Mouse (Mus musculus) lung, embryonic 14.5 days (tissue): ENCODE data around the gene Dmwd. TPM values are rescaled to one million over a fixed set of nuclear protein-coding genes. Genes with fewer than 3 reads are reported as not detected.

Source experiments
- ATAC-seq: fragments of 200-750 bp; cut with Nextera tagmentation; 2 replicates; pipeline ENCODE4 v1.8.0; 2017; ENCODE audit warnings: mild to moderate bottlenecking, moderate TSS enrichment, moderate library complexity; ENCODE audit not compliant: insufficient read depth
- DNase-seq: peaks from one replicate; pipeline ENCODE4 v3.0.0-alpha.2; 2015
- H3K27ac ChIP-seq: fragments of 300-500 bp; sonication (generic); 2 replicates; pipeline ENCODE4 v1.5.1; 2014; ENCODE audit warnings: low read depth, mild to moderate bottlenecking, moderate library complexity
- H3K27me3 ChIP-seq: fragments of 300-500 bp; sonication (generic); 2 replicates; pipeline ENCODE4 v1.6.1; 2014; ENCODE audit warnings: low read length, control low read depth; ENCODE audit not compliant: insufficient read depth
- H3K36me3 ChIP-seq: fragments of 300-500 bp; sonication (generic); 2 replicates; pipeline ENCODE4 v1.6.1; 2014; ENCODE audit warnings: control low read depth; ENCODE audit not compliant: insufficient read depth
- H3K4me1 ChIP-seq: fragments of 300-500 bp; sonication (generic); 2 replicates; pipeline ENCODE4 v1.6.1; 2014; ENCODE audit warnings: antibody characterized with exemption, control low read depth; ENCODE audit not compliant: insufficient read depth
- H3K4me2 ChIP-seq: fragments of 300-500 bp; sonication (generic); 2 replicates; pipeline ENCODE4 v1.6.1; 2014; ENCODE audit warnings: mild to moderate bottlenecking
- H3K4me3 ChIP-seq: fragments of 300-500 bp; sonication (generic); 2 replicates; pipeline ENCODE4 v1.5.1; 2014; ENCODE audit warnings: low read depth, low read length
- H3K9ac ChIP-seq: fragments of 300-500 bp; sonication (generic); 2 replicates; pipeline ENCODE4 v1.6.1; 2014
- H3K9me3 ChIP-seq: fragments of 300-500 bp; sonication (generic); 2 replicates; pipeline ENCODE4 v1.6.1; 2016; ENCODE audit warnings: low read depth, low read length, control low read depth
- CTCF ChIP-seq: IDR thresholded peaks from 2 replicates; pipeline ENCODE4 v1.5.1; 2016; ENCODE audit warnings: antibody characterized with exemption, low read depth
- WGBS: fragments of 180-500 bp; shearing (Covaris S2); extraction: QIAGEN DNeasy Blood & Tissue Kit; methylation state at CpG from one replicate; pipeline ENCODE4 v1.1.7; 2014; 5-methylcytosine and 5-hydroxymethylcytosine counted together
- polyA plus RNA-seq: library from polyadenylated mRNA; unstranded; fragments of >200 nt; fragmentation: Nextera tagmentation; extraction: Ambion mirVana; gene quantifications from 2 replicates; pipeline ENCODE4 v1.2.1, GENCODE M21; 2014

The Dmwd gene
- polyA plus RNA-seq, 1 experiment from 2014 or later, result 19.2 TPM

- Histone ChIP-seq H3K27me3 (no peaks in the 10 kb centered on the region), H3K4me2 (no peak overlapping the region), H3K4me1 (no peaks in the 10 kb centered on the region), H3K9me3 (no peaks in the 10 kb centered on the region), H3K36me3 (peaks cover 50% of the 10 kb centered on the region), H3K4me3 (no peak overlapping the region), H3K27ac (no peak overlapping the region), H3K9ac (no peak overlapping the region)
- ATAC-seq (peak; percentile 4; the same call in 1 of the 2 replicates), DNase-seq (no peak)
- WGBS, result 72% methylated on average over 9 of the region's 9 CpGs
- no peak for TF ChIP-seq CTCF
These were observed 21.3 kb upstream of the Dmwd start for GRCm38 (mm10) chr7:19054777-19055076.

GRCm38 (mm10) chr7:19055108-19055507 is 20.9 kb upstream of the Dmwd start:
- Histone ChIP-seq H3K36me3 (peaks cover 46% of the 10 kb centered on the region), H3K4me1 (no peaks in the 10 kb centered on the region), H3K9ac (no peak overlapping the region), H3K9me3 (no peaks in the 10 kb centered on the region), H3K27ac (no peak overlapping the region), H3K4me3 (no peak overlapping the region), H3K27me3 (no peaks in the 10 kb centered on the region), H3K4me2 (no peak overlapping the region)
- WGBS, result 89% methylated on average over 8 of the region's 8 CpGs
- TF ChIP-seq CTCF, result no peak
- ATAC-seq (no peak), DNase-seq (no peak)

GRCm38 (mm10) chr7:19057405-19057804 is 18.6 kb upstream of the Dmwd start:
- no peak for DNase-seq
- H3K27me3 ChIP-seq, result no peaks in the 10 kb centered on the region
- no peaks in the 10 kb centered on the region for H3K9me3 ChIP-seq
- no peak overlapping the region for H3K27ac ChIP-seq
- H3K36me3 ChIP-seq, result peaks cover 25% of the 10 kb centered on the region; the same call in 1 of the 2 replicates
- TF ChIP-seq CTCF, result no peak
- no peak for ATAC-seq
- no peak overlapping the region for H3K9ac ChIP-seq
- H3K4me2 ChIP-seq, result no peak overlapping the region
- no peak overlapping the region for H3K4me3 ChIP-seq
- WGBS, result 71% methylated on average over 10 of the region's 10 CpGs
- no peaks in the 10 kb centered on the region for H3K4me1 ChIP-seq

- Histone ChIP-seq H3K4me1 (no peaks in the 10 kb centered on the region), H3K9ac (no peak overlapping the region), H3K4me3 (no peak overlapping the region), H3K27ac (no peak overlapping the region), H3K9me3 (no peaks in the 10 kb centered on the region), H3K4me2 (0 out of 2 replicates have a peak overlapping the region, but pooled peaks have one; percentile 12), H3K27me3 (peaks cover 33% of the 10 kb centered on the region), H3K36me3 (no peaks in the 10 kb centered on the region)
- WGBS, result 40% methylated on average over 13 of the region's 13 CpGs
- no peak for DNase-seq
- ATAC-seq, result no peak
- no peak for TF ChIP-seq CTCF
These were observed 10.1 kb upstream of the Dmwd start for GRCm38 (mm10) chr7:19065896-19066295.

GRCm38 (mm10) chr7:19067063-19067462 is 9.0 kb upstream of the Dmwd start:
- Histone ChIP-seq H3K27me3 (peaks cover 33% of the 10 kb centered on the region), H3K36me3 (no peaks in the 10 kb centered on the region), H3K27ac (no peak overlapping the region), H3K9me3 (no peaks in the 10 kb centered on the region), H3K9ac (no peak overlapping the region), H3K4me1 (no peaks in the 10 kb centered on the region), H3K4me2 (no peak overlapping the region), H3K4me3 (no peak overlapping the region)
- DNase-seq (no peak), ATAC-seq (no peak)
- no peak for TF ChIP-seq CTCF
- WGBS, result 41% methylated on average over 14 of the region's 14 CpGs

GRCm38 (mm10) chr7:19067935-19068334 is 8.1 kb upstream of the Dmwd start:
- DNase-seq, result no peak
- WGBS, result 55% methylated on average over 13 of the region's 14 CpGs
- no peak overlapping the region for H3K9ac ChIP-seq
- no peaks in the 10 kb centered on the region for H3K9me3 ChIP-seq
- TF ChIP-seq CTCF, result no peak
- peaks cover 33% of the 10 kb centered on the region for H3K27me3 ChIP-seq
- no peak overlapping the region for H3K4me3 ChIP-seq
- no peak for ATAC-seq
- H3K4me1 ChIP-seq, result no peaks in the 10 kb centered on the region
- H3K27ac ChIP-seq, result no peak overlapping the region
- no peaks in the 10 kb centered on the region for H3K36me3 ChIP-seq
- no peak overlapping the region for H3K4me2 ChIP-seq

GRCm38 (mm10) chr7:19068707-19069106 is 7.3 kb upstream of the Dmwd start:
- H3K27ac ChIP-seq, result no peak overlapping the region
- no peak overlapping the region for H3K9ac ChIP-seq
- WGBS, result 5% methylated on average over 2 of the region's 2 CpGs
- no peak overlapping the region for H3K4me3 ChIP-seq
- peak; percentile 84 for TF ChIP-seq CTCF
- no peaks in the 10 kb centered on the region for H3K4me1 ChIP-seq
- H3K36me3 ChIP-seq, result no peaks in the 10 kb centered on the region
- no peaks in the 10 kb centered on the region for H3K9me3 ChIP-seq
- H3K27me3 ChIP-seq, result peaks cover 33% of the 10 kb centered on the region
- H3K4me2 ChIP-seq, result no peak overlapping the region
- no peak for ATAC-seq
- DNase-seq, result peak; percentile 94

- no peak for ATAC-seq
- no peaks in the 10 kb centered on the region for H3K9me3 ChIP-seq
- H3K9ac ChIP-seq, result no peak overlapping the region
- 51% methylated on average over 3 of the region's 3 CpGs for WGBS
- no peak overlapping the region for H3K27ac ChIP-seq
- H3K27me3 ChIP-seq, result peaks cover 30% of the 10 kb centered on the region
- no peaks in the 10 kb centered on the region for H3K36me3 ChIP-seq
- no peak overlapping the region for H3K4me2 ChIP-seq
- peak; percentile 54 for TF ChIP-seq CTCF
- H3K4me1 ChIP-seq, result no peaks in the 10 kb centered on the region
- DNase-seq, result peak; percentile 40
- H3K4me3 ChIP-seq, result no peak overlapping the region
These were observed 6.5 kb upstream of the Dmwd start for GRCm38 (mm10) chr7:19069500-19069899.
